Mouse (Mus musculus): ENCODE results near the gene Tmem186.

GRCm38 (mm10) chr16:8666452-8666851 lies 28.9 kb upstream of the Tmem186 start:
- TF ChIP-seq CTCF (IDR thresholded peaks at IDR 0.05; ENCODE audit: low read depth, low read length) (no peak), POLR2A (IDR thresholded peaks at IDR 0.05; ENCODE audit: borderline replicate concordance, low read depth, low read length) (no peak)

Measured in bone marrow macrophage, adult 2 months (primary cell).